Mouse (Mus musculus): ENCODE results near the gene Nf1. TPM values are rescaled to one million over a fixed set of nuclear protein-coding genes. Genes with fewer than 3 reads are reported as not detected.

The Nf1 gene
- total and polyA plus RNA-seq, 3 experiments = 7.1 to 78.0 (median 27.0) TPM

DNA sequence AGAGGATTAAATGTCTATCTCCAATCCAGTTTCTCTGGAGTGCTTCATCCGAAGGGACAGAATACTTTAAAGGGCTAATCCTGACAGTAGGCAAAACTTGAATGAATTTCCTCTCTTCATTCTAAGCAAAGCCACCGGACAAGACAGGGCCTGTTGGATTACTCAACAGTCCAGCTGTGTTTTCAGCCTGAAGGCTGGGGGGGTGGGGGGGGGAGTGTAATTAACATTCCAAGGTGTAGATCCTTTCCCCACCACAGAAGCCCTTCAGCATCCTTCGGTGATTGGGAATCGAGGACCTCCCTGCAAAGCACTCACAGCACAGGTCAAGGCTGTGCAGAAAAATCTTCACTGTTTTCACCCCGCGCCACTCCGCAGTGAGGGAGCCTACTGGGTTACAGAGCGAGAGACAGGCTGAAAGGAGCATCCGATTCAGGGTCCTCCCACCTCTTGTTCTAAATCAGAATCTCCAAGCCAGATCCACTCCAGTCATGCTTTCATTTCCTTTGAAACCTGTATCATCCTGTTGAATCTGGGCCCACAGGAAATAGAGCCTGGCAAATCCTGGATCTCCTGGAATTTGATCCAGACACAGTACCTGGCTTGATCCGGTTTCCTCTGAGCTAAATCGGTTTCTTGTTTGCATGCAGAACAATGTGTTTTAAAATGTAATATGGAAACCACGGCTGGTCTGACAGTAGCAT lies 15.4 kb upstream of the Nf1 start:
- TF ChIP-seq TAL1 (conservative IDR thresholded peaks at IDR 0.05; ENCODE audit: low read depth, low read length) = no peak
- no peak for TF ChIP-seq CTCF (IDR thresholded peaks at IDR 0.05; ENCODE audit: low read depth, low read length)
- TF ChIP-seq POLR2AphosphoS5 (IDR thresholded peaks at IDR 0.05; ENCODE audit: insufficient replicate concordance, low read depth, low read length) = no peak
- no peak for TF ChIP-seq GATA1 (IDR thresholded peaks at IDR 0.05; ENCODE audit: borderline replicate concordance, low read length)
- no peak for TF ChIP-seq GATA2 (IDR thresholded peaks at IDR 0.05; ENCODE audit: borderline replicate concordance, low read depth, low read length)
- H3K36me3 ChIP-seq (replicated peaks) = no peaks in the 10 kb centered on the region
- peaks cover 31% of the 10 kb centered on the region for H3K27me3 ChIP-seq (ENCODE audit: insufficient read depth, low read length)
- no peak overlapping the region for H3K4me3 ChIP-seq (ENCODE audit: low read depth, low read length)
- H3K9me3 ChIP-seq (replicated peaks) = no peaks in the 10 kb centered on the region
- H3K4me1 ChIP-seq (ENCODE audit: insufficient read depth, low read depth, low read length) = peaks cover 7% of the 10 kb centered on the region
- ATAC-seq (ENCODE audit: extremely low read depth, insufficient number of reproducible peaks, low FRiP score, poor library complexity, severe bottlenecking) = no peak
- no peak for DNase-seq (ENCODE audit: low spot score)

DNA sequence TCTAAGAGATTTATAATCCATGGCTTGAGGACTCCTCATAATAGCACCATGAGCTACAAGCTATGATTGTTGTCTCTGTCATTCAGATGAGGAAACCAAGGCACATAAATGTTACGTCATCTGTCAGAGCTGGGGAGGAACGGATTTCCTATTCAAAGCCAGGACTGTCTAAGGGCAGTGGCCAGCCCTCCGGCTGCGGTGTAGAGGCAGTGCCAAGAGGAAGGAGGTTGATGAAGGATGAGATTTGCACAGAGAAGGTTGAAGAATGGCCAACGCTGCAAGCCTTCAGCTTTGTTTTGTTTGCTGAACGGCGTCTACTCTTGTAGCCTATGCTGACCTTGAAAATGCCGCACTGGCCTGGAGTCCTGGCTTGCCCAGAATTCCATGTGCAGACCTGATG lies 13.8 kb upstream of the Nf1 start:
- Histone ChIP-seq H3K4me1 (ENCODE audit: insufficient read depth, low read depth, low read length) (peaks cover 7% of the 10 kb centered on the region), H3K27me3 (ENCODE audit: insufficient read depth, low read length) (peaks cover 23% of the 10 kb centered on the region), H3K36me3 (replicated peaks) (no peaks in the 10 kb centered on the region), H3K4me3 (ENCODE audit: low read depth, low read length) (no peak overlapping the region), H3K9me3 (replicated peaks) (no peaks in the 10 kb centered on the region)
- ATAC-seq (ENCODE audit: extremely low read depth, insufficient number of reproducible peaks, low FRiP score, poor library complexity, severe bottlenecking) (no peak), DNase-seq (ENCODE audit: low spot score) (no peak)
- no peak for TF ChIP-seq POLR2AphosphoS5 (IDR thresholded peaks at IDR 0.05; ENCODE audit: insufficient replicate concordance, low read depth, low read length)
- no peak for TF ChIP-seq TAL1 (conservative IDR thresholded peaks at IDR 0.05; ENCODE audit: low read depth, low read length)
- TF ChIP-seq CTCF (IDR thresholded peaks at IDR 0.05; ENCODE audit: low read depth, low read length) = no peak
- no peak for TF ChIP-seq GATA1 (IDR thresholded peaks at IDR 0.05; ENCODE audit: borderline replicate concordance, low read length)
- no peak for TF ChIP-seq GATA2 (IDR thresholded peaks at IDR 0.05; ENCODE audit: borderline replicate concordance, low read depth, low read length)

DNA sequence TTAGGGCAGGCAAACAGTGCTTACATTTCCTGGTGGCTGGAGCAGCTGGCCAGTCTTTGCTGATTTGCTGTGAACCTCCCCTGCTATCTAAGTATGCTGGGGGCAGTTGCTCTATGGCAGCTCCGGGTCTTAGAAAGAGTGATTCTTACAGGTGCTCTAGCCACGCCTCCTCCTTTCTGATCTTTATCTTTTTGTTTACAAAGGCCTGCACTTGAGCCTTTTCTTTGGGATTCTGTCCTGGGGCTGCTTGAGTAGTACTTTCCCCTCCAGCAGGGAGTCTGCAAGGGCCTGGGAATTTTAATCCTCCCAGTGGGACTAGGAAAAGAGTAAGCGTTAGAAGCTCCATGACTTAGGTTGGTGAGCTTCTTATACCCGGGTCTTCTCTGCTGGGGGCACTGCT lies 12.4 kb upstream of the Nf1 start:
- no peak overlapping the region for H3K4me3 ChIP-seq (ENCODE audit: low read depth, low read length)
- ATAC-seq (ENCODE audit: extremely low read depth, insufficient number of reproducible peaks, low FRiP score, poor library complexity, severe bottlenecking) = no peak
- H3K4me1 ChIP-seq (ENCODE audit: insufficient read depth, low read depth, low read length) = peaks cover 7% of the 10 kb centered on the region
- TF ChIP-seq GATA1 (IDR thresholded peaks at IDR 0.05; ENCODE audit: borderline replicate concordance, low read length) = no peak
- peaks cover 24% of the 10 kb centered on the region for H3K27me3 ChIP-seq (ENCODE audit: insufficient read depth, low read length)
- H3K9me3 ChIP-seq (replicated peaks) = no peaks in the 10 kb centered on the region
- H3K36me3 ChIP-seq (replicated peaks) = no peaks in the 10 kb centered on the region
- DNase-seq (ENCODE audit: low spot score) = no peak

DNA sequence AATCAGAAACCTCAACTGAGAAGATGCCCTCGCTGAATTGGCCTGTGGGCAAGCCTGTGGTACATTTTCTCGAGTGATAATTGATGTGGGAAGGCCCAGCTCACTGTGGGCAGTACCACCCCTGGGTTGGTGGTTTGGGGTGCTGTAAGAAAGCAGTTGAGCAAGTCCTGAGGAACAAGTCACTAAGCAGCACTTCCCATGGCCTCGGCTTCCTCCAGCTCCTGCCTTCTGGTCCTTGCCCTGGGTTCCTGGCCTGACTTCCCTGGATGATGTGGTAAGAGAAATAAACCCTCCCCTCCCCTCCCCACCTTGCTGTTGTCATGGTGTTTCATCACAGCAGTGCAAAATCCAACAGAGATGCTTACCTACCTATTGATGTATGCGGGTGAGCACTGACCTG lies 11.4 kb upstream of the Nf1 start:
- no peaks in the 10 kb centered on the region for H3K9me3 ChIP-seq (replicated peaks)
- H3K27me3 ChIP-seq (ENCODE audit: insufficient read depth, low read length) = peaks cover 30% of the 10 kb centered on the region
- DNase-seq (ENCODE audit: low spot score) (no peak), ATAC-seq (ENCODE audit: extremely low read depth, insufficient number of reproducible peaks, low FRiP score, poor library complexity, severe bottlenecking) (no peak)
- H3K36me3 ChIP-seq (replicated peaks) = no peaks in the 10 kb centered on the region
- TF ChIP-seq TAL1 (conservative IDR thresholded peaks at IDR 0.05; ENCODE audit: low read depth, low read length) = no peak
- no peak for TF ChIP-seq CTCF (IDR thresholded peaks at IDR 0.05; ENCODE audit: low read depth, low read length)
- TF ChIP-seq GATA2 (IDR thresholded peaks at IDR 0.05; ENCODE audit: borderline replicate concordance, low read depth, low read length) = no peak
- TF ChIP-seq GATA1 (IDR thresholded peaks at IDR 0.05; ENCODE audit: borderline replicate concordance, low read length) = no peak
- TF ChIP-seq POLR2AphosphoS5 (IDR thresholded peaks at IDR 0.05; ENCODE audit: insufficient replicate concordance, low read depth, low read length) = no peak
- peaks cover 15% of the 10 kb centered on the region for H3K4me1 ChIP-seq (ENCODE audit: insufficient read depth, low read depth, low read length)
- H3K4me3 ChIP-seq (ENCODE audit: low read depth, low read length) = no peak overlapping the region

DNA sequence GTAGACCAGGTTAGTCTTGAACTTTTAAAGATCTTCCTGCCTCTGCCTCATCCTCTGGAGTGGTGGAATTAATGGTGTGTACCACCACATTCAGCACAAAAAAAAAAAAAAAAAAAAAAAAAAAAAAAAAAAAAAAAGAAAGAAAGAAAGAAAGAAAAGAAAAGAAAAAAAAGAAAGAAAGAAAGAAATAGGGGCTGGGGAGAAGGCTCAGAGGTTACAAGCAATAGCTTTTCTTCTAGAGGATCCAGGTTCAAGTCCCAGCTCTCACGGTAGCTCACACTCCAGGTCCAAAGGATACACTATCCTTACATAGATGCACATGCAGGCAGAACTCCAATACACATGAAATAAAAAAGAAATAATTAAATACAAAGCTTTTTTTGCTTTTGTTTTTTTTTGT lies 9.9 kb upstream of the Nf1 start:
- ATAC-seq (ENCODE audit: extremely low read depth, insufficient number of reproducible peaks, low FRiP score, poor library complexity, severe bottlenecking) = no peak
- peaks cover 35% of the 10 kb centered on the region for H3K27me3 ChIP-seq (ENCODE audit: insufficient read depth, low read length)

DNA sequence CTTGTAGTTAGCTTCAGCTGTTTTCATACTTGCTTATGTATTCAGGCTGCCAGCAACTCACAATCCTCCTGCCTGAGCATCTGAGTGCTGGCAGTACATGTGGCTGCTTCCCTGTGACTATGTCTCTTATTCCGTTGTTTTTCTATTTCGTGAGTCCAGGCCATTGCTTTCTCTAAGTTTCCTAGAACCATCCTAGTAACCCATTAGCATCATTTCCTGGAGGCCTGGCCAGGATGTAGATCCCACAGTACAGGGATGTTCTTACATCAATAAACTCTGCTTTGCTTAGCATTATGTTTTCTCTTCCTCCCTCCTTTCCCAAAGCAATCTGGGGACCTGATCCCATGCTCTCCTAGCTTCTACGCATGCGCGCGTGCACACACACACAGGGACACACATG lies 4.4 kb upstream of the Nf1 start:
- Histone ChIP-seq H3K4me1 (ENCODE audit: insufficient read depth, low read depth, low read length) (peaks cover 24% of the 10 kb centered on the region), H3K4me3 (ENCODE audit: low read depth, low read length) (no peak overlapping the region), H3K27me3 (ENCODE audit: insufficient read depth, low read length) (peaks cover 45% of the 10 kb centered on the region), H3K36me3 (replicated peaks) (no peaks in the 10 kb centered on the region), H3K9me3 (replicated peaks) (peaks cover 5% of the 10 kb centered on the region)
- ATAC-seq (ENCODE audit: extremely low read depth, insufficient number of reproducible peaks, low FRiP score, poor library complexity, severe bottlenecking) (no peak), DNase-seq (ENCODE audit: low spot score) (no peak)
- TF ChIP-seq GATA2 (IDR thresholded peaks at IDR 0.05; ENCODE audit: borderline replicate concordance, low read depth, low read length) (no peak), CTCF (IDR thresholded peaks at IDR 0.05; ENCODE audit: low read depth, low read length) (no peak), GATA1 (IDR thresholded peaks at IDR 0.05; ENCODE audit: borderline replicate concordance, low read length) (no peak), TAL1 (conservative IDR thresholded peaks at IDR 0.05; ENCODE audit: low read depth, low read length) (no peak), POLR2AphosphoS5 (IDR thresholded peaks at IDR 0.05; ENCODE audit: insufficient replicate concordance, low read depth, low read length) (no peak)

More for the DNA sequence above, 9.9 kb upstream of the Nf1 start:
- DNase-seq (ENCODE audit: low spot score) = no peak
- no peaks in the 10 kb centered on the region for H3K36me3 ChIP-seq (replicated peaks)
- TF ChIP-seq POLR2AphosphoS5 (IDR thresholded peaks at IDR 0.05; ENCODE audit: insufficient replicate concordance, low read depth, low read length) = no peak
- TF ChIP-seq TAL1 (conservative IDR thresholded peaks at IDR 0.05; ENCODE audit: low read depth, low read length) = no peak
- TF ChIP-seq GATA2 (IDR thresholded peaks at IDR 0.05; ENCODE audit: borderline replicate concordance, low read depth, low read length) = no peak
- no peak for TF ChIP-seq GATA1 (IDR thresholded peaks at IDR 0.05; ENCODE audit: borderline replicate concordance, low read length)
- no peak for TF ChIP-seq CTCF (IDR thresholded peaks at IDR 0.05; ENCODE audit: low read depth, low read length)
- no peaks in the 10 kb centered on the region for H3K9me3 ChIP-seq (replicated peaks)
- no peak overlapping the region for H3K4me3 ChIP-seq (ENCODE audit: low read depth, low read length)
- H3K4me1 ChIP-seq (ENCODE audit: insufficient read depth, low read depth, low read length) = peaks cover 15% of the 10 kb centered on the region

All from G1E (cell line).